Mouse (Mus musculus) liver, adult 2 months (tissue): ENCODE measurements at regions not wholly inside any gene's neighbourhood (a gene's known extent, or its start where the extent isn't known, plus 50 kb on each side); places are given as distances from the start of the nearest gene placed in this dataset.

Source experiments
- DNase-seq: peaks from one replicate; pipeline ENCODE4 v3.0.0-alpha.2; 2011; ENCODE audit warnings: low read depth, low spot score; ENCODE audit errors: extremely low read depth
- H3K27ac ChIP-seq: fragments of 200-500 bp; replicated peaks from 2 replicates; pipeline ENCODE4 v1.5.1; 2012; ENCODE audit warnings: low read depth, mild to moderate bottlenecking, control low read depth, inconsistent platforms, low read length; ENCODE audit not compliant: insufficient read depth
- H3K27me3 ChIP-seq: fragments of 200-500 bp; 2 replicates; pipeline ENCODE4 v1.6.1; 2012; ENCODE audit warnings: mild to moderate bottlenecking, moderate library complexity, low read length, inconsistent platforms; ENCODE audit not compliant: control insufficient read depth, insufficient read depth
- H3K36me3 ChIP-seq: fragments of 200-500 bp; 2 replicates; pipeline ENCODE4 v1.6.1; 2012; ENCODE audit warnings: low read length, inconsistent platforms; ENCODE audit not compliant: control insufficient read depth, insufficient read depth
- H3K4me1 ChIP-seq: fragments of 200-500 bp; 2 replicates; pipeline ENCODE4 v1.6.1; 2011; ENCODE audit warnings: low read length; ENCODE audit not compliant: control insufficient read depth, insufficient read depth
- H3K4me3 ChIP-seq: fragments of 200-500 bp; 2 replicates; pipeline ENCODE4 v1.5.1; 2011; ENCODE audit warnings: low read depth, mild to moderate bottlenecking, control low read depth, low read length, moderate library complexity; ENCODE audit not compliant: insufficient read depth
- H3K79me2 ChIP-seq: fragments of 200-500 bp; 2 replicates; pipeline ENCODE4 v1.6.1; 2012; ENCODE audit warnings: inconsistent platforms, mild to moderate bottlenecking, low read length, moderate library complexity; ENCODE audit not compliant: control insufficient read depth, insufficient read depth
- H3K9ac ChIP-seq: fragments of 200-500 bp; 2 replicates; pipeline ENCODE4 v1.6.1; 2012; ENCODE audit warnings: low read depth, mild to moderate bottlenecking, control low read depth, inconsistent platforms, low read length
- CTCF ChIP-seq: fragments of 200-500 bp; IDR thresholded peaks from 2 replicates; pipeline ENCODE4 v1.5.1; 2011; ENCODE audit warnings: low read depth, low read length, control low read depth
- POLR2A ChIP-seq: fragments of 200-500 bp; IDR thresholded peaks from 2 replicates; pipeline ENCODE4 v1.6.1; 2011; ENCODE audit warnings: low read length, control low read depth; ENCODE audit not compliant: insufficient read depth; ENCODE audit errors: extremely low read depth
- WGBS: fragments of 180-500 bp; shearing (Covaris S2); methylation state at CpG from one replicate; pipeline ENCODE4 v1.1.7; 2018; 5-methylcytosine and 5-hydroxymethylcytosine counted together

GRCm38 (mm10) chr5:97693333-97693940 is 236.6 kb upstream of the Gk2 start:
- no peak overlapping the region for H3K27ac ChIP-seq
- WGBS: 88% methylated on average over 10 of the region's 10 CpGs
- no peaks in the 10 kb centered on the region for H3K27me3 ChIP-seq
- TF ChIP-seq CTCF (no peak), POLR2A (no peak)
- no peaks in the 10 kb centered on the region for H3K4me1 ChIP-seq
- no peaks in the 10 kb centered on the region for H3K79me2 ChIP-seq
- DNase-seq: no peak
- no peak overlapping the region for H3K4me3 ChIP-seq
- no peaks in the 10 kb centered on the region for H3K36me3 ChIP-seq
- no peak overlapping the region for H3K9ac ChIP-seq

GRCm38 (mm10) chr5:97685443-97685842 is 228.6 kb upstream of the Gk2 start:
- H3K27ac ChIP-seq: no peak overlapping the region
- H3K4me3 ChIP-seq: no peak overlapping the region
- no peaks in the 10 kb centered on the region for H3K79me2 ChIP-seq
- H3K9ac ChIP-seq: no peak overlapping the region
- H3K27me3 ChIP-seq: no peaks in the 10 kb centered on the region
- TF ChIP-seq POLR2A (no peak), CTCF (no peak)
- H3K36me3 ChIP-seq: no peaks in the 10 kb centered on the region
- no peaks in the 10 kb centered on the region for H3K4me1 ChIP-seq
- DNase-seq: no peak

- H3K9ac ChIP-seq: no peak overlapping the region
- WGBS: 67% methylated on average over 4 of the region's 4 CpGs
- no peaks in the 10 kb centered on the region for H3K4me1 ChIP-seq
Observed at GRCm38 (mm10) chr5:97684592-97685258, 227.9 kb upstream of the Gk2 start.

GRCm38 (mm10) chr5:97669726-97670125 is 212.9 kb upstream of the Gk2 start:
- no peak for DNase-seq
- Histone ChIP-seq H3K36me3 (no peaks in the 10 kb centered on the region), H3K27me3 (no peaks in the 10 kb centered on the region), H3K9ac (no peak overlapping the region), H3K79me2 (no peaks in the 10 kb centered on the region), H3K4me3 (no peak overlapping the region), H3K4me1 (no peaks in the 10 kb centered on the region), H3K27ac (no peak overlapping the region)
- TF ChIP-seq CTCF: no peak
- TF ChIP-seq POLR2A: no peak
- WGBS: 83% methylated on average over 3 of the region's 3 CpGs

More at GRCm38 (mm10) chr5:97684592-97685258, 227.9 kb upstream of the Gk2 start:
- no peak overlapping the region for H3K4me3 ChIP-seq
- no peak for TF ChIP-seq CTCF
- no peak for TF ChIP-seq POLR2A
- no peaks in the 10 kb centered on the region for H3K27me3 ChIP-seq
- no peaks in the 10 kb centered on the region for H3K79me2 ChIP-seq
- DNase-seq: no peak
- no peaks in the 10 kb centered on the region for H3K36me3 ChIP-seq
- H3K27ac ChIP-seq: no peak overlapping the region

- Histone ChIP-seq H3K27ac (no peak overlapping the region), H3K79me2 (no peaks in the 10 kb centered on the region), H3K9ac (no peak overlapping the region), H3K36me3 (no peaks in the 10 kb centered on the region), H3K4me3 (no peak overlapping the region), H3K4me1 (no peaks in the 10 kb centered on the region), H3K27me3 (no peaks in the 10 kb centered on the region)
- 78% methylated on average over 12 of the region's 12 CpGs for WGBS
- TF ChIP-seq POLR2A (no peak), CTCF (no peak)
- DNase-seq: no peak
Observed at GRCm38 (mm10) chr5:97656167-97656924, 199.5 kb upstream of the Gk2 start.

- Histone ChIP-seq H3K4me1 (no peaks in the 10 kb centered on the region), H3K27me3 (no peaks in the 10 kb centered on the region), H3K27ac (no peak overlapping the region), H3K36me3 (no peaks in the 10 kb centered on the region), H3K4me3 (no peak overlapping the region), H3K79me2 (no peaks in the 10 kb centered on the region), H3K9ac (no peak overlapping the region)
- TF ChIP-seq CTCF: no peak
- DNase-seq: no peak
- WGBS: 89% methylated on average over 6 of the region's 6 CpGs
Observed at GRCm38 (mm10) chr5:97655266-97655665, 198.4 kb upstream of the Gk2 start.
